Mouse (Mus musculus) stomach, embryonic 14.5 days (tissue): ENCODE results near the gene Slc25a22. TPM values are rescaled to one million over a fixed set of nuclear protein-coding genes. Genes with fewer than 3 reads are reported as not detected.

Experiments
- ATAC-seq: fragments of 200-750 bp; cut with Nextera tagmentation; 2 replicates; pipeline ENCODE4 v1.8.0; 2017; ENCODE audit warnings: low read depth, moderate TSS enrichment; ENCODE audit not compliant: insufficient number of reproducible peaks, insufficient read depth, low FRiP score
- H3K27ac ChIP-seq: fragments of 300-500 bp; sonication (generic); 2 replicates; pipeline ENCODE4 v1.5.1; 2014; ENCODE audit warnings: mild to moderate bottlenecking, low read length, moderate library complexity, mixed read lengths
- H3K27me3 ChIP-seq: fragments of 300-500 bp; sonication (generic); 2 replicates; pipeline ENCODE4 v1.6.1; 2014; ENCODE audit warnings: low read length, control low read depth, mixed read lengths; ENCODE audit not compliant: control insufficient read depth, insufficient read depth
- H3K36me3 ChIP-seq: fragments of 300-500 bp; sonication (generic); 2 replicates; pipeline ENCODE4 v1.6.1; 2014; ENCODE audit warnings: mild to moderate bottlenecking, control low read depth, low read length, moderate library complexity, mixed read lengths; ENCODE audit not compliant: control insufficient read depth, insufficient read depth
- H3K4me1 ChIP-seq: fragments of 300-500 bp; sonication (generic); 2 replicates; pipeline ENCODE4 v1.6.1; 2014; ENCODE audit warnings: low read length, control low read depth, mixed read lengths; ENCODE audit not compliant: control insufficient read depth, insufficient read depth
- H3K4me2 ChIP-seq: fragments of 300-500 bp; sonication (generic); replicated peaks from 2 replicates; pipeline ENCODE4 v1.6.1; 2014; ENCODE audit warnings: low read depth, low read length, control low read depth
- H3K4me3 ChIP-seq: fragments of 300-500 bp; sonication (generic); 2 replicates; pipeline ENCODE4 v1.5.1; 2014; ENCODE audit warnings: low read depth, low read length, control low read depth
- H3K9ac ChIP-seq: fragments of 300-500 bp; sonication (generic); replicated peaks from 2 replicates; pipeline ENCODE4 v1.6.1; 2014; ENCODE audit warnings: low read depth, mild to moderate bottlenecking, control low read depth, low read length, moderate library complexity, mixed read lengths
- H3K9me3 ChIP-seq: fragments of 300-500 bp; sonication (generic); 2 replicates; pipeline ENCODE4 v1.6.1; 2016; ENCODE audit warnings: low read depth, low read length, control low read depth; ENCODE audit not compliant: control insufficient read depth
- WGBS: fragments of 180-500 bp; shearing (Covaris S2); extraction: QIAGEN DNeasy Blood & Tissue Kit; methylation state at CpG from one replicate; pipeline ENCODE4 v1.1.7; 2014; 5-methylcytosine and 5-hydroxymethylcytosine counted together
- polyA plus RNA-seq: library from polyadenylated mRNA; unstranded; fragments of >200 nt; fragmentation: Nextera tagmentation; extraction: Ambion mirVana; gene quantifications from 2 replicates; pipeline ENCODE4 v1.2.1, GENCODE M21; 2014

The Slc25a22 gene
- polyA plus RNA-seq, 1 experiment from 2014 or later: 31.5 TPM

DNA sequence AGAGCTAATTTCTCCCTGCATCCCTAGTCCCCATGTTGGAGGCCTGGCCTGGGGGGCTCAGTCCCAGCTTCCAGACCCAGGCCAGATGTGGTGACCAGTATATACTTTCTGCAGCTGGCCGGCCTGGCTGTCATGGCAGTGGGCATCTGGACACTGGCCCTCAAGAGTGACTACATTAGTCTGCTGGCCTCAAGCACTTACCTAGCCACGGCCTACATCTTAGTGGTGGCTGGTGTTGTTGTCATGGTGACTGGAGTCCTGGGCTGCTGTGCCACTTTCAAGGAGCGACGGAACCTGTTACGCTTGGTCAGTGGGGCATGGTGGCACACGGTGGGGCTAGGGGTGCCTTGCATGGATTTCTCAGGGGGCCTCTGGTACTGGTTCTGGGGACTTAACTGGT lies 31.7 kb upstream of the Slc25a22 start:
- Histone ChIP-seq H3K4me3 (peak overlapping the region; percentile 78; the same call in 1 of the 2 replicates), H3K9ac (no peak overlapping the region; the same call in 1 of the 2 replicates), H3K36me3 (peaks cover 31% of the 10 kb centered on the region), H3K9me3 (no peaks in the 10 kb centered on the region), H3K27ac (peak overlapping the region; percentile 92; the same call in 1 of the 2 replicates), H3K27me3 (peaks cover under 1% of the 10 kb centered on the region; the same call in 1 of the 2 replicates), H3K4me1 (peaks cover 36% of the 10 kb centered on the region), H3K4me2 (peak overlapping the region; percentile 87)
- ATAC-seq: no peak
- WGBS: 85% methylated on average over 6 of the region's 6 CpGs

- 8% methylated on average over 8 of the region's 8 CpGs for WGBS
- Histone ChIP-seq H3K4me2 (peak overlapping the region; percentile 87), H3K4me1 (peaks cover 35% of the 10 kb centered on the region), H3K27ac (peak overlapping the region; percentile 92), H3K27me3 (peaks cover 8% of the 10 kb centered on the region; the same call in 1 of the 2 replicates), H3K9ac (peak overlapping the region; percentile 70), H3K4me3 (peak overlapping the region; percentile 78), H3K36me3 (peaks cover 31% of the 10 kb centered on the region), H3K9me3 (no peaks in the 10 kb centered on the region)
- ATAC-seq: peak; percentile 68
Measured at GRCm38 (mm10) chr7:141468522-141469211, 31.0 kb upstream of the Slc25a22 start.

DNA sequence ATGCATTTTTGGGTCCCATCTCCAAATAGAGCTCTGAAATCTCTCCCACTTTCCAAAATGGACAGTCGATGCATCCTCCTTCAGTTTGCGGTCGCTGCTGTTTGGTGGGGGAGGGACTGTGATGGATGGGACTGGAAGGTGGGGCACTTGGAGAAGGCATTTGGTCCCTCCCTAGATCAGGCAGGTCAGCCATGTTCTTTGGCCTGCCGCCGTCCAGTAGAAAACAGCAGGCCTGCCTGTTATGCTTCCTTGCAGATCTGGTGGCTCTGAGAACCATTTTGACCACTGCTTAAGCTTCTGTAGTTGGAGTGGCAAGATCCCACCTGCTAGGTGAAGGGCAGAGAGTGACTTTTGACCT lies 30.5 kb upstream of the Slc25a22 start:
- Histone ChIP-seq H3K36me3 (peaks cover 31% of the 10 kb centered on the region), H3K27ac (peak overlapping the region; percentile 92), H3K4me1 (peaks cover 35% of the 10 kb centered on the region), H3K9me3 (no peaks in the 10 kb centered on the region), H3K9ac (peak overlapping the region; percentile 70), H3K4me3 (peak overlapping the region; percentile 78), H3K4me2 (peak overlapping the region; percentile 87), H3K27me3 (peaks cover 10% of the 10 kb centered on the region; the same call in 1 of the 2 replicates)
- 7% methylated on average over 5 of the region's 5 CpGs for WGBS
- no peak for ATAC-seq

- peak; percentile 80 for ATAC-seq
- Histone ChIP-seq H3K4me1 (peaks cover 35% of the 10 kb centered on the region), H3K36me3 (peaks cover 25% of the 10 kb centered on the region), H3K9ac (peak within 1 kb of the TSS; percentile 70), H3K4me2 (peak within 1 kb of the TSS; percentile 87), H3K9me3 (no peaks in the 10 kb centered on the region), H3K4me3 (peak within 1 kb of the TSS; percentile 78), H3K27me3 (peaks cover 14% of the 10 kb centered on the region; the same call in 1 of the 2 replicates), H3K27ac (peak within 1 kb of the TSS; percentile 92)
- under 1% methylated on average over 52 of the region's 52 CpGs for WGBS
Measured at GRCm38 (mm10) chr7:141467230-141468030, 29.7 kb upstream of the Slc25a22 start, which contains the start of gene Cd151. TSS of gene Cd151 (plus strand) at chr7:141467392.

DNA sequence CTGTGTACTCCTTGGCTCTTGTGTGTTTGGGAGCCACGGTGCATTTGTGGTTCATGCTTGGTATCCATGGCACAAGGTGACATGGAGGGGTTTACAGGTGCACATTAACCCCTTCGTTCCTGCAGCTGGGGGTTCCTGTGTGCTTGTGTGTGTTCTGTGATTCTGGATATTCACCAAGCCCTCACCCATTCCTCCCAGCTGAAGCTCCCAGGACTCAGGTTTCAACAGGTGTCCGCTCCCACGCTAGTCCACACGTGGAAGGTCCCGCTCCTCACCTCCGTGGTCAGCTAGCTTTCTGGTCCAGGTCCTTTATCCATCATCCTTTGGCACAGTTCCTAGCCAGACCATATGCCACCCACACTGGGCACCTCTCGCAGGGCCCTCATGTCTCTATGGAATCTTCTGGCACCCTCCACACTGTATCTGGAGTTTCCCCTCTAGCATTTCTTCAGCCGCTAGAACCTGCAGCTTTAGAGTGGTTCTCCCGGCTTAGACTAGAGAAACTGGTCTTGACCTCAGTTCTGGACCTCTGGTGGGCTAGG lies 29.0 kb upstream of the Slc25a22 start:
- 52% methylated on average over 10 of the region's 10 CpGs for WGBS

GRCm38 (mm10) chr7:141466045-141466394 lies 28.3 kb upstream of the Slc25a22 start:
- peaks cover 43% of the 10 kb centered on the region for H3K4me1 ChIP-seq
- no peak overlapping the region for H3K9ac ChIP-seq
- ATAC-seq: no peak
- no peak overlapping the region for H3K4me2 ChIP-seq
- WGBS: 81% methylated on average over 7 of the region's 7 CpGs
- H3K9me3 ChIP-seq: no peaks in the 10 kb centered on the region
- H3K27me3 ChIP-seq: peaks cover 19% of the 10 kb centered on the region; the same call in 1 of the 2 replicates
- H3K36me3 ChIP-seq: peaks cover 14% of the 10 kb centered on the region
- no peak overlapping the region for H3K27ac ChIP-seq
- no peak overlapping the region for H3K4me3 ChIP-seq

More for the DNA sequence above, 29.0 kb upstream of the Slc25a22 start:
- Histone ChIP-seq H3K4me2 (peak overlapping the region; percentile 87), H3K36me3 (peaks cover 20% of the 10 kb centered on the region), H3K9me3 (no peaks in the 10 kb centered on the region), H3K27ac (peak overlapping the region; percentile 92; the same call in 1 of the 2 replicates), H3K4me1 (peaks cover 36% of the 10 kb centered on the region), H3K4me3 (peak overlapping the region; percentile 78), H3K9ac (no peak overlapping the region), H3K27me3 (peaks cover 19% of the 10 kb centered on the region; the same call in 1 of the 2 replicates)
- ATAC-seq: no peak

- peaks cover 9% of the 10 kb centered on the region; the same call in 1 of the 2 replicates for H3K36me3 ChIP-seq
- peaks cover 45% of the 10 kb centered on the region for H3K4me1 ChIP-seq
- H3K4me3 ChIP-seq: 0 out of 2 replicates have a peak overlapping the region, but pooled peaks have one; percentile 11
- peak overlapping the region; percentile 34; the same call in 1 of the 2 replicates for H3K4me2 ChIP-seq
- ATAC-seq: no peak
- H3K27me3 ChIP-seq: peaks cover 19% of the 10 kb centered on the region; the same call in 1 of the 2 replicates
- 32% methylated on average over 10 of the region's 10 CpGs for WGBS
- H3K27ac ChIP-seq: no peak overlapping the region
- H3K9me3 ChIP-seq: no peaks in the 10 kb centered on the region
- H3K9ac ChIP-seq: no peak overlapping the region
Measured at GRCm38 (mm10) chr7:141465388-141466044, 27.8 kb upstream of the Slc25a22 start.
